Mouse (Mus musculus) C2C12 (cell line): Measurements from ENCODE around the gene Gm45140. TPM values are rescaled to one million over a fixed set of nuclear protein-coding genes. Genes with fewer than 3 reads are reported as not detected.

ENCODE experiments used
- H3K27me3 ChIP-seq: one replicate; pipeline ENCODE4 v1.6.1; 2011; ENCODE audit not compliant: control insufficient read depth, insufficient read depth, insufficient read length
- H3K36me3 ChIP-seq: one replicate; pipeline ENCODE4 v1.6.1; 2011; ENCODE audit not compliant: control insufficient read depth, insufficient read depth
- H3K4me3 ChIP-seq: one replicate; pipeline ENCODE4 v1.5.1; 2011; ENCODE audit warnings: mild to moderate bottlenecking, control low read depth; ENCODE audit not compliant: poor library complexity, insufficient read depth, severe bottlenecking
- H3K79me2 ChIP-seq: one replicate; pipeline ENCODE4 v1.6.1; 2011; ENCODE audit not compliant: control insufficient read depth, insufficient read depth
- H3K79me3 ChIP-seq: one replicate; pipeline ENCODE4 v1.6.1; 2011; ENCODE audit warnings: low read depth, control low read depth
- H3ac ChIP-seq: one replicate; pipeline ENCODE3; 2011; ENCODE audit warnings: low read depth; ENCODE audit not compliant: control insufficient read depth, insufficient read length
- CEBPB ChIP-seq: IDR thresholded peaks from one replicate; pipeline ENCODE4 v1.6.1; 2011; ENCODE audit warnings: low read depth, mild to moderate bottlenecking, control low read depth, moderate library complexity
- CTCF ChIP-seq: IDR thresholded peaks from one replicate; pipeline ENCODE4 v1.5.1; 2011; ENCODE audit not compliant: control insufficient read depth, insufficient read depth, insufficient read length
- FOSL1 ChIP-seq: IDR thresholded peaks from one replicate; pipeline ENCODE4 v1.8.0; 2011; ENCODE audit warnings: mild to moderate bottlenecking, low read length; ENCODE audit not compliant: poor library complexity, insufficient read depth, severe bottlenecking
- MAX ChIP-seq: IDR thresholded peaks from one replicate; pipeline ENCODE4 v1.6.1; 2011; ENCODE audit warnings: mild to moderate bottlenecking, control low read depth
- MYOD1 ChIP-seq: IDR thresholded peaks from one replicate; pipeline ENCODE4 v1.6.1; 2011; ENCODE audit warnings: low read depth; ENCODE audit not compliant: control insufficient read depth, insufficient read length
- MYOG ChIP-seq: IDR thresholded peaks from one replicate; pipeline ENCODE4 v1.6.1; 2011; ENCODE audit not compliant: control insufficient read depth, insufficient read length; ENCODE audit errors: extremely low read depth
- USF1 ChIP-seq: IDR thresholded peaks from one replicate; pipeline ENCODE4 v1.6.1; 2011; ENCODE audit warnings: low read depth, mild to moderate bottlenecking, control low read depth, moderate library complexity
- polyA plus RNA-seq: library from polyadenylated mRNA; unstranded; fragments of >200 nt; fragmentation: generic; extraction: Trizol; gene quantifications from one replicate; pipeline ENCODE4 v1.2.1, GENCODE M21; 2012; ENCODE audit warnings: missing spikeins

Gene Gm45140
- polyA plus RNA-seq, 1 experiment, result 2.3 TPM

DNA sequence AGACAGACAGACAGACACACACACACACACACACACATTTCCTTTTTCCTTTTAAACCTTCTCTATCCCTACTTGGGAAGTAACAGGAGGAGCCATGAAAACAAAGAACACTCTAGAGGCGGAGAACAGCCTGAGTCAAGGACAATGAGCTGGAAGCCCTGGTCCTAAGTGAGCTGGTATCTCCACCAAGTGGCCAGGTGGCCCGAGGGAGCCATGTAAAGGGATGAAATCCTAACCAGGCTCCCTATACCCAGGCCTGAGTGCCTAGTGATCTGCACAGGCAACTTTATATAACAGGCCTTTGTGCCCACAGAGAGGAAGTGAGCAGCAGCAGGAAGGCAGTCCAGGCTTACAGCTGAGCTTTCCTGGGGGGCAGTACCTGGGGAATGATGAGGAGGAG, 28.7 kb downstream of the Gm45140 start:
- no peaks in the 10 kb centered on the region for H3K27me3 ChIP-seq
- H3K79me3 ChIP-seq, result peaks cover 4% of the 10 kb centered on the region
- no peak overlapping the region for H3ac ChIP-seq
- peaks cover 22% of the 10 kb centered on the region for H3K79me2 ChIP-seq
- H3K4me3 ChIP-seq, result no peak overlapping the region
- H3K36me3 ChIP-seq, result no peaks in the 10 kb centered on the region
- TF ChIP-seq FOSL1 (no peak), CEBPB (no peak), MYOG (no peak), MAX (no peak), MYOD1 (no peak), CTCF (no peak), USF1 (no peak)

DNA sequence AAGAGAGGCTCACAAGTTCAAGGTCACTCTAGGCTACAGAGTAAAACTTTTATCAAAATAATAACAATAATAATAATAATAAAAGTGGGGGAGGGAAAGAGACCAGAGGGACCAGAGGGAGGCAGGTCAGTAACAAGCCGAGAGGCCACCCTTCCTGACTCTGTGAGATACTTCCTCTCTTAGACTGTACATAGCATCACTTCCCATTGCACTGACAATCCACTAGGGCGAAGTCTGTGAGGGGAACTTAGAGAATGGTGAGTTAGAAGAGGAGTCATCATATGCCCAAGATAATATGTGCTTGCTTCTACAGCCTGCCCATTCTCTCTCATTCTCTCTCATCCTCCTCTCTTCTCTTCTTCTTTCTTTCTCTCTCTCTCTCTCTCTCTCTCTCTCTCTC, 29.6 kb downstream of the Gm45140 start:
- peaks cover 4% of the 10 kb centered on the region for H3K79me3 ChIP-seq
- TF ChIP-seq MAX (no peak), USF1 (no peak), MYOG (no peak)
- H3K4me3 ChIP-seq, result no peak overlapping the region
- H3K36me3 ChIP-seq, result no peaks in the 10 kb centered on the region
- no peak overlapping the region for H3ac ChIP-seq
- H3K27me3 ChIP-seq, result no peaks in the 10 kb centered on the region
- H3K79me2 ChIP-seq, result peaks cover 22% of the 10 kb centered on the region

DNA sequence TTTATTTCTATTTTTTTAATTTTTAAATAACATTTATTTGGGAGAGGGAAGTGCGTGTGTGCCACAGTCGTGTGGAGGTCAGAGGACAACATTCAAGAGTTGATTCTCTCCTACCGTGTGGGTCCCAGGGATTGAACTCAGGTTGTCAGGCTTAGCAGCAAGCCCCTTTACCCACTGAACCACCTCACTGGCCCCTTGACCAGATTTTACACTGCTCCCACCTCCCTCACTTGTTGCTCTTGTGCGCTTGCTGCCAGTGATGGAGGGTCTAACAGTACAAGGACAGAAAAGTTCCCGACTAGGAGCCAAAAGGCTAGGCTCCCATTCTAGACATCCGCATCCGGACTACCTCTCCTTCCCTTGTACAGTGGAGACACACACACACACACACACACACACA, 30.1 kb downstream of the Gm45140 start:
- Histone ChIP-seq H3K79me3 (peaks cover 4% of the 10 kb centered on the region), H3K36me3 (no peaks in the 10 kb centered on the region), H3K4me3 (no peak overlapping the region), H3K79me2 (peaks cover 22% of the 10 kb centered on the region), H3K27me3 (no peaks in the 10 kb centered on the region), H3ac (no peak overlapping the region)
- TF ChIP-seq CEBPB, result no peak
- no peak for TF ChIP-seq MYOD1
- no peak for TF ChIP-seq MYOG
- TF ChIP-seq FOSL1, result no peak
- no peak for TF ChIP-seq MAX
- TF ChIP-seq USF1, result no peak
- TF ChIP-seq CTCF, result no peak

DNA sequence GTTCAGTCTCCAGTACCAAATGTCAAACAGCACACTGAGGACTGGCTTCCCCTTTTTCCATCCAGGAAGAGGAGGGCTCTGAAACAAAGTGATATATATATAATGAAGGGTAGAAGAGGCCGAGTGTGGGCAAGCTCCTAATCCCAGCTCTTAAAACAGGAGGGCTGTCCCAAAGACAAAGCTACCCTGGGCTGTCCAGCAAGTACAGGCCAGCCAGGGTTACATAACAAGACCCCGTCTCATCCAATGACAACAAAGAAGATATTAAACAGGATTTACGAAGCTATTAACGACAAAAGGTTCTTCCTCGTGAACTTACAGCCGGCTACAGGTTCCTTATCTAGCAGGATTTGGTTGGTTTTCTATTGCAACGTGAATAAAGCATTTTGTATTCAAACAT, 30.7 kb downstream of the Gm45140 start:
- TF ChIP-seq MYOD1, result no peak
- no peak for TF ChIP-seq MYOG
- no peak for TF ChIP-seq FOSL1
- no peak for TF ChIP-seq MAX
- no peak for TF ChIP-seq CEBPB
- no peak for TF ChIP-seq USF1
- no peak for TF ChIP-seq CTCF
- peaks cover 18% of the 10 kb centered on the region for H3K79me2 ChIP-seq
- H3K36me3 ChIP-seq, result no peaks in the 10 kb centered on the region
- H3K79me3 ChIP-seq, result peaks cover 4% of the 10 kb centered on the region
- no peak overlapping the region for H3ac ChIP-seq
- H3K4me3 ChIP-seq, result no peak overlapping the region
- no peaks in the 10 kb centered on the region for H3K27me3 ChIP-seq

DNA sequence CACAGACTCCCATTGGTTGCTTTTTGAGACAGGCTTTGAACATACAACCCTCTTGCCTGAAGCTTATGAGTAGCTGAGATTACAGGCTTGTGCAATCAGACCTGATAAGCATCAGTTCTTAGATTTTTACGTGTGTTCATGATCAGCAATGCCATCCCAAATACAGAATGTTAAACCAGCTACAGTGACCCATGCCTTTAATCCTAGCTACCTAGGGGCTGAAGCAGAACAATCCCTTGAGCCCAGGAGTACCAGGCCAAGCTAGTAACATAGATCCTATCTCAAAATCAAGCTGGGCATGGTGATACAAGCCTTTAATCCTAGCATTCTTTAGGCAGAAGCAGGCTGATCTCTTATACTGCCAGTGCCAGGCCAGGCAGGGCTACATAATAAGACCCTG, 31.6 kb downstream of the Gm45140 start:
- Histone ChIP-seq H3K79me2 (peaks cover 10% of the 10 kb centered on the region), H3K27me3 (no peaks in the 10 kb centered on the region), H3K36me3 (no peaks in the 10 kb centered on the region), H3K79me3 (peaks cover 1% of the 10 kb centered on the region), H3K4me3 (no peak overlapping the region), H3ac (no peak overlapping the region)
- TF ChIP-seq FOSL1 (no peak), MYOD1 (no peak), MYOG (no peak), MAX (no peak), USF1 (no peak), CTCF (no peak), CEBPB (no peak)

DNA sequence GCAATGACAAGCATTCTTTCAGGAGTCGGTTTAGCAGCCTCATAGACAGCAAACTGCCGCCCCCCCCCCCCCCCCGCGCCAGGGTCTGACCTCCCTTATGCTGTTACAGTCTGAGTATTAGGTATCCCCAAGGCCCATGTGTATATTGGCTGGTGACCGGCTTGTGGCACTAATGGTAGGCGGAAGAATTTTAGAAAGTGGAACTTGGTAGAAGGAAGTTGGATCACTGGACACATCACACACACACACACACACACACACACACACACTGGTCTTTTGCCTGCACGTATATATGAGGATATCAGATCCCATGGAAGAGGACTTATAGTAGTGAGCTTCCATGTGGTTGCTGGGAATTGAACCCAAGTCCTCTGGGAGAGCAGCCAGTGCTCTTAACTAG, 33.1 kb downstream of the Gm45140 start:
- H3K4me3 ChIP-seq, result no peak overlapping the region
- no peaks in the 10 kb centered on the region for H3K27me3 ChIP-seq
- no peaks in the 10 kb centered on the region for H3K36me3 ChIP-seq
- H3ac ChIP-seq, result no peak overlapping the region
- H3K79me3 ChIP-seq, result no peaks in the 10 kb centered on the region
- TF ChIP-seq MYOD1, result no peak
- H3K79me2 ChIP-seq, result no peaks in the 10 kb centered on the region

DNA sequence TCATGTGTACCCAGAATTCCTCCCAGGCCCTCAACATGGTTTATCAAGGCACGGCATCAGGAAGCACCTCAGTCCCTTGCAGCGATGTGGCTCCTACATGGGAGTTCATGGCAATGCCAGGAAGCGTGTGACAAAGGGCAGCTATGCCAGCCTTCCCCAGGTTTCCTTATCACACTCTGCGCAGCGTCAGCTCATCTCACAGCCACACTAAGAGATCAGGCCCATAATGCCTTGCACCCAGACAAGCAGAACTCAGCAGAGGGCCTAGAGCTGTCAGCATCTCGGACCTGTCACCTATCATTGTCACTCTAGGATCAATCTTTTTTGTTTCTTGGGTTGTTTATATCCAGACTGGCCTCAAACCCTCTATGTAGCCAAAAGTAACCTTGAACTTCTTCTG, 36.0 kb downstream of the Gm45140 start:
- no peaks in the 10 kb centered on the region for H3K79me3 ChIP-seq
- H3ac ChIP-seq, result no peak overlapping the region
- H3K79me2 ChIP-seq, result no peaks in the 10 kb centered on the region
- H3K27me3 ChIP-seq, result no peaks in the 10 kb centered on the region
- no peak overlapping the region for H3K4me3 ChIP-seq
- H3K36me3 ChIP-seq, result no peaks in the 10 kb centered on the region
- TF ChIP-seq MYOG (no peak), MYOD1 (no peak), CTCF (no peak), FOSL1 (no peak), MAX (no peak), CEBPB (no peak), USF1 (no peak)
